Mouse (Mus musculus) cerebellum, postnatal 10 days (tissue): Measurements from ENCODE around the gene Slc22a12.

Experiments
- DNase-seq, 2 experiments: peaks; one replicate each; pipeline ENCODE4 v3.0.0; 2021; ENCODE audit warnings: mixed read lengths in 2 of 2

Slc22a12 gene

GRCm38 (mm10) chr19:6540191-6540590 lies 2.6 kb downstream of the Slc22a12 start:
- no peak for DNase-seq

GRCm38 (mm10) chr19:6539592-6539991 lies 3.2 kb downstream of the Slc22a12 start:
- no peak for DNase-seq

- peak in 1 of 2 experiments; percentile 24 for DNase-seq
Measured at GRCm38 (mm10) chr19:6538546-6538945, 4.3 kb downstream of the Slc22a12 start.

- DNase-seq: peak in 1 of 2 experiments; percentile 52
Measured at GRCm38 (mm10) chr19:6537526-6537925, 5.3 kb downstream of the Slc22a12 start.

GRCm38 (mm10) chr19:6536696-6537095 lies 6.1 kb downstream of the Slc22a12 start:
- DNase-seq: peak; percentile 67 to 74

GRCm38 (mm10) chr19:6536201-6536600 lies 6.6 kb downstream of the Slc22a12 start:
- DNase-seq: no peak

- DNase-seq: no peak
Measured at GRCm38 (mm10) chr19:6534118-6534415, 8.8 kb downstream of the Slc22a12 start.

GRCm38 (mm10) chr19:6533290-6534117 lies 9.3 kb downstream of the Slc22a12 start:
- DNase-seq: peak; percentile 77 to 78

GRCm38 (mm10) chr19:6532656-6533055 lies 10.2 kb downstream of the Slc22a12 start:
- DNase-seq: peak in 1 of 2 experiments; percentile 44

- DNase-seq: peak; percentile 57 to 65
Measured at GRCm38 (mm10) chr19:6531832-6532471, 10.9 kb downstream of the Slc22a12 start.

- DNase-seq: peak; percentile 74 to 79
Measured at GRCm38 (mm10) chr19:6531011-6531631, 11.7 kb downstream of the Slc22a12 start.

- DNase-seq: no peak
Measured at GRCm38 (mm10) chr19:6530359-6530758, 12.5 kb downstream of the Slc22a12 start.

GRCm38 (mm10) chr19:6529265-6529985 lies 13.4 kb downstream of the Slc22a12 start:
- peak; percentile 52 for DNase-seq

- DNase-seq: peak; percentile 97
Measured at GRCm38 (mm10) chr19:6527839-6528531, 14.8 kb downstream of the Slc22a12 start.

- DNase-seq: peak; percentile 92 to 94
Measured at GRCm38 (mm10) chr19:6527439-6527838, 15.4 kb downstream of the Slc22a12 start.

- no peak for DNase-seq
Measured at GRCm38 (mm10) chr19:6526010-6526409, 16.8 kb downstream of the Slc22a12 start.

- DNase-seq: no peak
Measured at GRCm38 (mm10) chr19:6525023-6525422, 17.8 kb downstream of the Slc22a12 start.

GRCm38 (mm10) chr19:6522289-6522688 lies 20.5 kb downstream of the Slc22a12 start:
- no peak for DNase-seq

- DNase-seq: no peak
Measured at GRCm38 (mm10) chr19:6521630-6522029, 21.2 kb downstream of the Slc22a12 start.

GRCm38 (mm10) chr19:6519483-6519882 lies 23.3 kb downstream of the Slc22a12 start:
- peak; percentile 48 to 65 for DNase-seq

- DNase-seq: peak in 1 of 2 experiments; percentile 40
Measured at GRCm38 (mm10) chr19:6518601-6519000, 24.2 kb downstream of the Slc22a12 start.

GRCm38 (mm10) chr19:6516153-6516552 lies 26.7 kb downstream of the Slc22a12 start:
- peak; percentile 55 to 68 for DNase-seq
